ENCODE assay signal across 9 mouse cellular contexts in the genomic region with DNA sequence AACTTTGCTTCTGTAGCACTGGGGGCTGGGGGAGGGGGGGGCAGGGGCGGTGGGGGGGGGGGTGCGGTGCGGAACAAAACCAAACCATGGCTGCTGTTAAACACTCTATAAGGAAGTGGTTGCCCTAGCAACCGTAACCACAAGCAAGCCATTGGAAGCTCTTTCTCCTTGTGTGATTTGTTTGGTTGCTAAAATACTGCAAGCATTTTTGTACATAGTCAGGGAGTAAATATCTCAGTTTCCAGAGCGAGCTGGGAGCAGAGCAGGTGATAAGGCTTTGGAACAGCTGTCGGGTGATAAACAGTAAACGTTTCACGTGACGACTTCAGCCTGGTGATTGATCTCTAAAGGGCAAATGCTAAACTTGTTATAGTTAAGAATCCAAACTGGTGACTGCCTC.
DNase-seq lines count a peak whose midpoint lies in the region; ATAC-seq and TF ChIP-seq lines count a peak whose summit lies in the region.
"Had no signal": no experiment of that assay in that cellular context is flagged by ENCODE, and none has a peak within 500 bp of the region (broad histone marks: within the 10 kb centered on the region; RNA-seq: fewer than 3 reads in every experiment).

No protein-coding gene starts in this region.

- no peaks in the 10 kb centered on the region for H3K36me3 ChIP-seq in heart, embryonic 10.5 days
- H3K36me3 ChIP-seq in hindbrain, postnatal 0 days (ENCODE audit: insufficient read depth, low read length) = no peaks in the 10 kb centered on the region

- H3K9ac ChIP-seq in hindbrain, postnatal 0 days (replicated peaks; ENCODE audit: low read length) = no peak overlapping the region

- peak overlapping the region; percentile 45 for H3K4me3 ChIP-seq in heart, embryonic 10.5 days
- H3K4me3 ChIP-seq in hindbrain, postnatal 0 days (ENCODE audit: low read length) = no peak overlapping the region
- H3K4me3 ChIP-seq in layer of hippocampus, adult 2 months = no peak overlapping the region
- H3K4me3 ChIP-seq: myocyte had no signal

- WGBS in heart, embryonic 10.5 days = 14% methylated on average over 9 of the region's 9 CpGs
- WGBS in hindbrain, postnatal 0 days = 9% methylated on average over 9 of the region's 9 CpGs

- no peaks in the 10 kb centered on the region for H3K9me3 ChIP-seq in heart, embryonic 10.5 days
- H3K9me3 ChIP-seq in hindbrain, postnatal 0 days (ENCODE audit: low read length) = no peaks in the 10 kb centered on the region

- H3K27me3 ChIP-seq in heart, embryonic 10.5 days (ENCODE audit: insufficient read depth, poor library complexity, severe bottlenecking) = no peaks in the 10 kb centered on the region
- no peaks in the 10 kb centered on the region for H3K27me3 ChIP-seq in hindbrain, postnatal 0 days (ENCODE audit: insufficient read depth, low read length)

- H3K27ac ChIP-seq in heart, embryonic 10.5 days = peak overlapping the region; percentile 70; the same call in 1 of the 2 replicates
- no peak overlapping the region for H3K27ac ChIP-seq in hindbrain, postnatal 0 days
- no peak overlapping the region for H3K27ac ChIP-seq in layer of hippocampus, adult 2 months

- DNase-seq in heart, embryonic 10.5 days (ENCODE audit: low spot score) = peak; percentile 92
- no peak for DNase-seq in heart, adult 9 months (ENCODE audit: low spot score in 2 of 2)
- peak; percentile 49 for DNase-seq in hindbrain, postnatal 0 days (ENCODE audit: low spot score)
- peak; percentile 58 for DNase-seq in thymus, postnatal 25 days
- DNase-seq in adrenal gland, adult 18-20 months (ENCODE audit: low spot score in 2 of 2) = no peak
- DNase-seq in layer of hippocampus, adult 2 months (ENCODE audit: low spot score in 2 of 2) = no peak

- no peak for TF ChIP-seq CTCF in hindbrain, postnatal 0 days (IDR thresholded peaks at IDR 0.05; ENCODE audit: low read depth)
- TF ChIP-seq CTCF in layer of hippocampus, adult 2 months (conservative IDR thresholded peaks at IDR 0.05) = no peak

- peak overlapping the region; percentile 34 for H3K4me2 ChIP-seq in hindbrain, postnatal 0 days (ENCODE audit: low read depth, low read length)

- peaks cover 15% of the 10 kb centered on the region for H3K4me1 ChIP-seq in heart, embryonic 10.5 days
- H3K4me1 ChIP-seq in hindbrain, postnatal 0 days (ENCODE audit: insufficient read depth, low read length) = no peaks in the 10 kb centered on the region

- ATAC-seq in erythroblast, adult 5-6 weeks (replicated peaks; ENCODE audit: low FRiP score, poor library complexity, severe bottlenecking) = peak; percentile 83
- ATAC-seq in hindbrain, postnatal 0 days = peak; percentile 69
- ATAC-seq in megakaryocyte progenitor cell, adult 5-6 weeks (replicated peaks; ENCODE audit: poor library complexity) = peak; percentile 84

Comparison
In these comparisons a context has a peak if more than half of its experiments do, and no peak if none do; other contexts are left out.
1. DNase-seq: peak in heart, embryonic 10.5 days (single experiment), hindbrain, postnatal 0 days (single experiment) and thymus, postnatal 25 days (single experiment); none in heart, adult 9 months (0 of 2), adrenal gland, adult 18-20 months (0 of 2) and layer of hippocampus, adult 2 months (0 of 2).
2. Peak in every context shown above with its lines, with median percentiles within 50 percentile points of each other: ATAC-seq.